In the genomic region with DNA sequence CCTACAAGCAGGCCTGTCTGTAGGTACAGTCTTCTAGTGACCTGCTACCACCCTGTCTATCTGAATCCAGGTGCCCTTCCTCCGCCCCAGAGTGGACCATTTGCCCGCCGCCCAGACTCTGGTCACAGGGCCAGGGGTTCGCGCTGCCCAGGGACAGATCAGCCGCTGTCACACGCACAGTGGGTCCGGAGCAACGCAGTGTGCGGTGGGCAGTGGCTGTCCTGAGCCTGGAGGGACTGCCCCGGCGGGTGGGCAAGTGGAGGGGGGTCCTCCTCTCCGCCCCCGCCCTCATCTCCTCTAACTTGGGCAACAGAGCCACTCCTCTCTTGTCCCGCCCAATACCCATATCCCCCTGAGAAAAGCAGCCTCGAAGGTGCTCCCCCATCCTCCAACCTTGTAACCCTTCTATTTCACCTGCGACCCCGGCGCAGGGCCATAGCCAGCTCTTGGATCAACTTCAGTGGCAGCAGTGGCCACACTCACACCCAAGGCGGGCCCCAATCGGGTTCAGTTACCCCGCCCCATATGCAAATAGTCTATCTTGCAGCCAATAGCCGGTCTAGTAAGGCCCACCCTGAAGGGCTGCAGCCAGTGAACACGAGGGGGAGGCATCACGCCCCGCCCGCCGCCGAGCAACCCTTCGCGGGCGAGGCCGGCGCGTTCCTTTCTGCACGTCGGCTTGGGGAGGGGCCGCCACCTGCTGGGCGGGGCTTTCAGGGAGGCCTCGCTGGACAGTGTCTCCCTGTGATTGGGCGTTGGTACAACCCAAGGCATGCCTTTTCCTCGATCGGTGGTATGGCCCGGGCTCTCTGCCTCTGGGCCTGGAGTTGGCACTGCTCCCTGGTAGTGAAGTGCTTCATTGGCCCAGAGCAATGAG, we compare ENCODE assay signal across 7 mouse cellular contexts. TPM values are rescaled to one million over a fixed set of nuclear protein-coding genes. Genes with fewer than 3 reads are reported as not detected.
DNase-seq lines count a peak whose midpoint lies in the region; ATAC-seq lines count a peak whose summit lies in the region.

No protein-coding gene starts in this region.

- H3K27ac ChIP-seq in embryonic facial prominence, embryonic 11.5 days (replicated peaks; ENCODE audit: low read depth, low read length), result peak overlapping the region; percentile 59
- H3K27ac ChIP-seq in limb, embryonic 11.5 days (replicated peaks; ENCODE audit: low read depth, low read length), result peak overlapping the region; percentile 63
- peak overlapping the region; percentile 78 for H3K27ac ChIP-seq in midbrain, embryonic 14.5 days (replicated peaks; ENCODE audit: low read depth, low read length)

- H3K4me2 ChIP-seq in embryonic facial prominence, embryonic 11.5 days (ENCODE audit: low read depth, low read length), result peak overlapping the region; percentile 88
- peak overlapping the region; percentile 88 for H3K4me2 ChIP-seq in limb, embryonic 11.5 days (ENCODE audit: low read depth, severe bottlenecking)
- peak overlapping the region; percentile 69 for H3K4me2 ChIP-seq in midbrain, embryonic 14.5 days (ENCODE audit: low read length)

- no peaks in the 10 kb centered on the region for H3K27me3 ChIP-seq in embryonic facial prominence, embryonic 11.5 days (ENCODE audit: control insufficient read depth, insufficient read depth, low read length)
- H3K27me3 ChIP-seq in limb, embryonic 11.5 days (ENCODE audit: control insufficient read depth, insufficient read depth, low read length), result no peaks in the 10 kb centered on the region
- H3K27me3 ChIP-seq in midbrain, embryonic 14.5 days (ENCODE audit: control insufficient read depth, insufficient read depth, low read length), result no peaks in the 10 kb centered on the region

- WGBS in embryonic facial prominence, embryonic 11.5 days, result 3% methylated on average over 44 of the region's 44 CpGs
- 3% methylated on average over 44 of the region's 44 CpGs for WGBS in limb, embryonic 11.5 days
- 2% methylated on average over 44 of the region's 44 CpGs for WGBS in midbrain, embryonic 14.5 days

- peak; percentile 99 for DNase-seq in adrenal gland, postnatal 14 days
- DNase-seq in embryonic facial prominence, embryonic 11.5 days (ENCODE audit: low spot score), result peak; percentile 99
- peak; percentile 100 for DNase-seq in heart, adult 11 months
- DNase-seq in kidney, adult 18-20 months, result peak; percentile 96
- DNase-seq in limb, embryonic 11.5 days (ENCODE audit: low spot score), result peak; percentile 99
- DNase-seq in midbrain, embryonic 14.5 days, result peak; percentile 98
- DNase-seq in spleen, adult 18-20 months, result peak; percentile 84 to 85

- peak overlapping the region; percentile 52 for H3K4me3 ChIP-seq in embryonic facial prominence, embryonic 11.5 days (ENCODE audit: low read depth, low read length)
- H3K4me3 ChIP-seq in limb, embryonic 11.5 days (ENCODE audit: low read depth, low read length), result peak overlapping the region; percentile 48
- peak overlapping the region; percentile 33 for H3K4me3 ChIP-seq in midbrain, embryonic 14.5 days (replicated peaks; ENCODE audit: low read depth, low read length)

- no peaks in the 10 kb centered on the region for H3K9me3 ChIP-seq in embryonic facial prominence, embryonic 11.5 days (replicated peaks; ENCODE audit: control insufficient read depth, low read length)
- no peaks in the 10 kb centered on the region for H3K9me3 ChIP-seq in limb, embryonic 11.5 days (ENCODE audit: control insufficient read depth, low read length)
- H3K9me3 ChIP-seq in midbrain, embryonic 14.5 days (ENCODE audit: control insufficient read depth, low read length), result no peaks in the 10 kb centered on the region

- peak overlapping the region; percentile 54 for H3K9ac ChIP-seq in embryonic facial prominence, embryonic 11.5 days (replicated peaks; ENCODE audit: low read length)
- H3K9ac ChIP-seq in limb, embryonic 11.5 days (ENCODE audit: low read length), result peak overlapping the region; percentile 56
- H3K9ac ChIP-seq in midbrain, embryonic 14.5 days (replicated peaks; ENCODE audit: low read length), result peak overlapping the region; percentile 48

- ATAC-seq in embryonic facial prominence, embryonic 11.5 days (replicated peaks; ENCODE audit: insufficient number of reproducible peaks, low FRiP score, low TSS enrichment, low read depth), result peak; percentile 96
- ATAC-seq in limb, embryonic 11.5 days (ENCODE audit: insufficient number of reproducible peaks, low FRiP score, low TSS enrichment, low read depth), result peak; percentile 97
- ATAC-seq in midbrain, embryonic 14.5 days (ENCODE audit: low FRiP score, low TSS enrichment), result peak; percentile 97

- H3K4me1 ChIP-seq in embryonic facial prominence, embryonic 11.5 days (ENCODE audit: control insufficient read depth, insufficient read depth, low read length), result peaks cover 7% of the 10 kb centered on the region; the same call in 1 of the 2 replicates
- H3K4me1 ChIP-seq in limb, embryonic 11.5 days (ENCODE audit: control insufficient read depth, insufficient read depth, low read length), result peaks cover 12% of the 10 kb centered on the region
- peaks cover 17% of the 10 kb centered on the region for H3K4me1 ChIP-seq in midbrain, embryonic 14.5 days (ENCODE audit: control insufficient read depth, insufficient read depth, low read length)

- no peaks in the 10 kb centered on the region for H3K36me3 ChIP-seq in embryonic facial prominence, embryonic 11.5 days (replicated peaks; ENCODE audit: control insufficient read depth, insufficient read depth, low read depth, low read length)
- no peaks in the 10 kb centered on the region; the same call in 1 of the 2 replicates for H3K36me3 ChIP-seq in limb, embryonic 11.5 days (ENCODE audit: control insufficient read depth, insufficient read depth, low read length)
- H3K36me3 ChIP-seq in midbrain, embryonic 14.5 days (ENCODE audit: control insufficient read depth, insufficient read depth, low read length), result 0 out of 2 replicates have a peak, but pooled peaks cover 5% of the 10 kb centered on the region

RNA-seq across cellular contexts. Expression of a gene that starts 5.8 kb away (rescaled TPM):
- 4.9 and 5.2 TPM in 2 replicates for total RNA-seq in adrenal gland, postnatal 14 days (2021)
- 33.0 and 34.5 TPM in 2 replicates for polyA plus RNA-seq in embryonic facial prominence, embryonic 11.5 days (2014; fragmentation: Nextera tagmentation; extraction: Ambion mirVana)
- 32.5 and 38.8 TPM in 2 replicates for polyA plus RNA-seq in limb, embryonic 11.5 days (2014; fragmentation: Nextera tagmentation; extraction: Ambion mirVana)
- 25.9 and 27.2 TPM in 2 replicates for polyA plus RNA-seq in midbrain, embryonic 14.5 days (2014; fragmentation: Nextera tagmentation; extraction: Ambion mirVana)

RNA-seq across cellular contexts. Expression of a gene that starts 7.1 kb away (rescaled TPM):
- 78.2 and 80.2 TPM in 2 replicates for total RNA-seq in adrenal gland, postnatal 14 days (2021)
- 63.4 and 76.7 TPM in 2 replicates for polyA plus RNA-seq in embryonic facial prominence, embryonic 11.5 days (2014; fragmentation: Nextera tagmentation; extraction: Ambion mirVana)
- polyA plus RNA-seq in limb, embryonic 11.5 days (2014; fragmentation: Nextera tagmentation; extraction: Ambion mirVana), result 83.4 and 93.5 TPM in 2 replicates
- polyA plus RNA-seq in midbrain, embryonic 14.5 days (2014; fragmentation: Nextera tagmentation; extraction: Ambion mirVana), result 60.1 and 77.5 TPM in 2 replicates

RNA-seq across cellular contexts. Expression of a gene that starts 7.6 kb away (rescaled TPM):
- total RNA-seq in adrenal gland, postnatal 14 days (2021), result 0.26 and 0.34 TPM in 2 replicates
- polyA plus RNA-seq in embryonic facial prominence, embryonic 11.5 days (2014; fragmentation: Nextera tagmentation; extraction: Ambion mirVana), result 2.5 and 2.6 TPM in 2 replicates
- polyA plus RNA-seq in limb, embryonic 11.5 days (2014; fragmentation: Nextera tagmentation; extraction: Ambion mirVana), result 3.8 and 5.1 TPM in 2 replicates
- 0.88 and 1.1 TPM in 2 replicates for polyA plus RNA-seq in midbrain, embryonic 14.5 days (2014; fragmentation: Nextera tagmentation; extraction: Ambion mirVana)

RNA-seq across cellular contexts. Expression of a gene that starts 27.5 kb away (rescaled TPM):
- 7.6 and 9.6 TPM in 2 replicates for total RNA-seq in adrenal gland, postnatal 14 days (2021)
- polyA plus RNA-seq in embryonic facial prominence, embryonic 11.5 days (2014; fragmentation: Nextera tagmentation; extraction: Ambion mirVana), result 8.2 and 8.7 TPM in 2 replicates
- 11.7 and 12.5 TPM in 2 replicates for polyA plus RNA-seq in limb, embryonic 11.5 days (2014; fragmentation: Nextera tagmentation; extraction: Ambion mirVana)
- 9.0 and 9.8 TPM in 2 replicates for polyA plus RNA-seq in midbrain, embryonic 14.5 days (2014; fragmentation: Nextera tagmentation; extraction: Ambion mirVana)

RNA-seq across cellular contexts. Expression of a gene that starts 27.7 kb away (rescaled TPM):
- total RNA-seq in adrenal gland, postnatal 14 days (2021), result 81.7 and 83.6 TPM in 2 replicates
- 91.4 and 91.7 TPM in 2 replicates for polyA plus RNA-seq in embryonic facial prominence, embryonic 11.5 days (2014; fragmentation: Nextera tagmentation; extraction: Ambion mirVana)
- 98.7 and 99.1 TPM in 2 replicates for polyA plus RNA-seq in limb, embryonic 11.5 days (2014; fragmentation: Nextera tagmentation; extraction: Ambion mirVana)
- polyA plus RNA-seq in midbrain, embryonic 14.5 days (2014; fragmentation: Nextera tagmentation; extraction: Ambion mirVana), result 125 and 176 TPM in 2 replicates

Comparison
In these comparisons a context has a peak if more than half of its experiments do, and no peak if none do; other contexts are left out.
1. Peak in every context shown above with its lines: DNase-seq, ATAC-seq, H3K4me3 ChIP-seq and H3K27ac ChIP-seq.